Mouse (Mus musculus): Measurements from ENCODE around the gene Gm1604a.
"Not testable (repeated sequence)": the region's sequence is repeated elsewhere in the genome, so short reads cannot be mapped to it uniquely, and the experiment has no call there.

DNA sequence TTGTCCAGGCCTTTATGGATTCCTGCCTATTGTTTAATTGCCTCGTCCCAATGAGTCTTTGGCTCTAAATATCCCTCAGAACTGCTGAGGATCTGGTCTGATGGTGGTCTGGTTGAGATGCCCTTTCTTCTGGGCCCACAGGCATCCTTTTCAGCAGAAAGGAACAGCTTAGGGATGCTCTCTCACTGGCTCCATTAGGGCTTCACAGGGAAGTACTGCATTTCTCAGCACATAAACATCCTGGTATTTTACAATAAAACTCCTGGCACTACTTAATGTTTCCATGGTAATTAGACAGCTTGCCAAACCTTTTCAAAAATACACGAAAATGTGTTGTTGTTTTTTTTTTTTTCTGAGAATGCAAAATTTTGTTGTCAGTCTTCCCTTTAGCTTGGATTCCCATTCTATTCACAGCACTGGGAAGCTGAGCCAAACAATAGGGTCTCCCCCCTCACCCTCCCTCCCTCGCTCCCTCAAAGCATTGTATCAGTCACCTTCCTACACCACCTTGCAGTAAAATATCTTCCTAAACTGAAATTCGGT lies 43.7 kb downstream of the Gm1604a start:
- not testable (repeated sequence) for TF ChIP-seq CTCF, POLR2A (IDR thresholded peaks at IDR 0.05; ENCODE audit: extremely low read depth, insufficient read depth, low read length)

Data from cortical plate, adult 2 months (tissue).